Mouse (Mus musculus): ENCODE results near the gene Slc25a36. TPM values are rescaled to one million over a fixed set of nuclear protein-coding genes. Genes with fewer than 3 reads are reported as not detected.

Gene Slc25a36
- 29.5 and 32.4 TPM in 2 replicates for polyA plus RNA-seq (2015; fragmentation: Nextera tagmentation; extraction: Ambion mirVana)

DNA sequence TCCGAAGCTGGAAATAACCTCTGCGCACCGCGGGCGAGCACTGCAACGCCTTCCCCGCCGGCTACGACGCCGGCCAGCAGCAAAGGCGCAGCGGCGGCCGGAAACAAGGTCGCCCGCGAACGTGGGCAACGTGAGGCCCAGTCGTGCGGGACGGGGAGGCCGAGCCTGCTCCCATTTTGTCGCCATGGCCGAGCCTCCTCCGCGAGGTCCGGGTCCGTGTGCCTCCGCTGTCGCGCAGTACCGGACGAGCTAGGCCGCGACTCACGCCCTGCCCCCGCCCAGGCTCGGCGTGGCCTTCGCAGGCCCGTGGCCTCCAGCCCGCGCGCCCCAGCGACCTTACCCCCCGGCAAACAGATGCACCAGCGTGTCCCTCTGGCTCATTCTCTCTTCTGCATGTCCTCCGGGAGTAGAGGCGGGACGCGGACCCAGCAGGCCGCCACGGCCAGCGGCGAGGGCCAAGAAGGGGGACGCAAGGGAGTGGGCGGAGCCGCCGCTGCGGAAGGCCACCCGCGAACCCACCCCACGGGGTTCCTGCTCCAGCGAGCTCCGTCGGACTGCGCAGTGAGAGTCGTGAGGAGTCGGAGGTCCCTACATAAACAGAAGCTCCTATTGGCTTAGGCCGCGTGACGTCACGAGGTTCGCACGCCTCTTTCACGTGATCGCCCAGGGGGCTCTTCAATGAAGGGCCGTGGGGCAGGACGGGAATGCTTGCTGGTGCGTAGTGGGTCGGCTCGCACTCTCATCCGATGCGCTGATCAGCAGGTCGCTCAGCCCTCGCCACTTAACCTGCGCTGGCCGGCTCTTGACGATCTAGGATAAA is at the start of gene Slc25a36:
Gene Slc25a36, minus strand, starts transcription at position 587 of the 820 bp plus-strand sequence.

Other genes starting within 250 kb of the Slc25a36 start
- gene Pxylp1, start 218.5 kb downstream of the Slc25a36 start, polyA plus RNA-seq (2015; fragmentation: Nextera tagmentation; extraction: Ambion mirVana): 3.7 and 4.0 TPM in 2 replicates
- 13.6 TPM in 2 replicates for gene Spsb4, start 92.3 kb downstream of the Slc25a36 start, polyA plus RNA-seq (2015; fragmentation: Nextera tagmentation; extraction: Ambion mirVana)